Mouse (Mus musculus): ENCODE measurements at regions not wholly inside any gene's neighbourhood (a gene's known extent, or its start where the extent isn't known, plus 50 kb on each side); places are given as distances from the start of the nearest gene placed in this dataset.

DNA sequence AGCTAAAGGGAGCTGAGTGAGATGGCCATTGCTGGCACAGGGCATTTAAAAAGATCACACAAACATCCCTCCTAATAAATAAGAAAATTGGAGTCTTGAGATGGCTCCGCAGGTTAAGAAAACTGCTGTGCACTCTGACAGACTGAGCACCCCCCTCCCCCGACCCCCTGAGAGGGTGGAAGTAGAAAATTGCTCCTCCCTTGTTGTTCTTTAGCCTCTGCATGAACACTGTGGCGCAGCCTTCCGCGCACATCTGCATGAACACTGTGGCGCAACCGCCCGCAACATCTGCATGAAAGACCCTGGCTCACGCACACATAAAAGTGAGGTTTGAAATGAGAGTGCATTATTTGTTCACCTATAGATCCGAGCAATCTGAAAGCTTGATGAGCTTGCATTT lies 50.2 kb upstream of the Itsn2 start:
- ATAC-seq (replicated peaks; ENCODE audit: poor library complexity), result no peak

DNA sequence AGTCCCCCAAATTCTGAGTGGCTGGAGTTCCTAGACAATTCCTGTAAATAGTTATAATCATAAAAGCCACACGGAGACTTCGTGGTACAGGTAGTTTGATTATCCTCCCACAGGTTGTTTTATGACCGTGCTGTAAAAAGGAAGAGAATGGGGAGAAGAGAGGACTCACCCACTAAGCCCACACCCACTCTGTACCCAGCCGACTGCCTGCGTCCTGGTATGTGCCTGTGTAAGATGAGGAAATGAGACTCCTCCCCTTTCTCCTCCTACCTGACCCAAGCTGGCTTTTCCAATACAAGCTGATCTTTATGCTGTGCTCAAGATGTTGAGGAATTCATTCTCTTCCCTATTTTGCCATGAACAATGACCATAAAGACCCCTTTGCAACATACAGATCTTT lies 57.3 kb upstream of the Ncoa1 start:
- ATAC-seq (replicated peaks; ENCODE audit: poor library complexity), result peak; percentile 54

DNA sequence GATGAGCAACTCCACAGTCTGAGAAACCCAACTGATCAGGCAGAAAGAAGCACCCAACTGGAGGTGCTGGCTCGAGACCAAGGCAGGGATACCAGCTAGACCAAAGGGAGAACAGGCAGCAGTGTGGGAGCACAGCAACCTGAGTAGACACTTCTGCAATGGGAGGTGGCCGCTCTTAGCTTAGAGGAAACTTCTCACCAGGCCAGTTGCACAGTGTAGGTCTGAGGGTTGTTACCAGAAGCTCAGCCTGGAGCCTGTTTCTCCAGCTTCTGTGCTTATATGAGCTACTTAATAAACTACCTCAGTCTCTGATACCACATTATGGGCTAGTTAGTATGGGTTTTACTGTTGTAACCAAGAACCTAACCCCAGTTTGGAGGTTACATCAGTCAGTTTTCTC lies 56.7 kb upstream of the Ncoa1 start:
- no peak for ATAC-seq (replicated peaks; ENCODE audit: poor library complexity)

DNA sequence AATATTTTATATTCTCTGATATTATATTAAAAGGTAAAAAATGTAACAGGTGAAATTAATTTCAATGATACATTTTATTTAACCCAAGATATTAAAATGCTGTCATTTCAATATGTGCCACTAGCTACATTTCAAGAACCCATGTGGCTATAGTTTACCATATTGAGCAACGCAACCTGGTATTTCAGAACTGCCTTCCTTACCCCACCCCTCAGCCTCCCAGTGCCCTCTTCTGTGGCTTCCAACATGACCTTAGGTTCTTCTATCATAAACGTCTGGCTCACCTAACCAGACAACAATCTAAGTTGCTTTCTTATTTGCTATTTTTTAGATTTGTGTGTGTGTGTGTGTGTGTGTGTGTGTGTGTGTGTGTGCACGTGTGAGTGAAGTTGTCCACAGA lies 55.7 kb upstream of the Ncoa1 start:
- ATAC-seq (replicated peaks; ENCODE audit: poor library complexity), result peak; percentile 53; the same call in 1 of the 2 replicates

DNA sequence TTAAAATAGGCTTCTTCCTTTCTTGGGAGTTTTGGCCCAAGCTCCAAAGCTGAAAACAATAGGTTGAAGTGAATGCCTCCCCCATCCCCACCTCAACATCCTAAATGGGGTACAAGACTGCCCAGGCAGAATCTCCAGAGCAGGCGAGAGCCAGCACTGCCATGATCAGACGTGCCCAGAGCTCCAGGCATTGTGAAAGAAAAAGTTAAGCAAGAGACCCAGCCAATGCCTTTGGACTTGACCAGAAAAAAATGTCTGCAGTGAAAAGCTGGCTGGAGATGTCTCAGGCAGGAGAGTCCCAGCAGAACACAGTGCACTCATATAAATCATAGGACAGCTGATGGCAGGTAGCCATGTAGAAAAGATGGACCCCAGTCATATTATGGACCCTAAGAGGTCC lies 50.0 kb upstream of the Ncoa1 start:
- ATAC-seq (replicated peaks; ENCODE audit: poor library complexity), result no peak

Measured in megakaryocyte progenitor cell, adult 5-6 weeks (primary cell).